Mouse (Mus musculus): ENCODE data around the gene Moap1. TPM values are rescaled to one million over a fixed set of nuclear protein-coding genes. Genes with fewer than 3 reads are reported as not detected.

Moap1 gene
- 9.7 TPM for polyA plus RNA-seq (2017; shearing (Covaris generic))

DNA sequence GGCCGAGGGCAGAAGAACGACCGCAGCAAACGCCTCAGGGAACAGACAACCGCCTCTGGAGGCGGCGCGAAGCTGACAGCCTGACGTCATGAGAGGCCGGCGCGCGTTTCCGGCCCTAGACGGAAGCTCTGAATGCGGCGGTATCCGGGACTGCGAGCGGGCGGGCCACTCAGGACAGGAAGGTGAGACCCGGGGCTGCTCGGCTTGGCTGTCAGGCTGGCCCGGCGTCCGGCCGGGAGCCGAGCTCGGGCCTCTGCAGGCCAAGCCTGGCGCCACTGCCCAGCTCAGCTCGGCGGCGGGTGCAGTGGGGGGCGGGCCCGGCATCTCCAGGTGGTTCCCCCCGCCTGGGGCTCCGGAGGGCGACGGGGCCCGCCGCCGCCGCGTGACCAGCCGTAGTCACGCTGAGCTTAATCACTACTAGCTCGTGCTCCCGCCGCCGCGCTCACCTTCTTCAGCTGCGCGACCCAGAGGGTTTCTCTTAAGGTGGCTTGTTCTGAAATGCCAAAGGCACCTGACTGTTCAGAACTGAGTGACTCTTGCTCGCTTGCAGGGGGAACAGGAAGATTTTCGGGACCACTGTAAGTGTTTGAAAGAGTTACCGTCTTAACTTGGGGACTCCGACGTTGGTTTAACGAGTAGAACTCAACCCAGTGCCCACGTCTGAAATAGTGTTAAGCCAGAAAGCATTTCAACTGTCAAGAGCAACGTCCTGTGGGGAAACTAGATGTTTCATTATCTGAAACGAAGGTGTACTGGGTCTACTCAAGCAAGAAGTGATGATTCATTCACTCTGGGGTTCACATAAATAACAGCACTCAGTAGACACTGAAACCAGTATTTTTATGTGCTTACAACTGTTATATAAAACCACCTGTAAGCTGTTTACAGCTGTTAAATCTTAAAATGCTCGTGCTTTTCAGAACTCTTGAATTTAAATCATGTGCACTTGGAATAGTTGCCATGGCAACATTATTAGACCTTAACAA is at the start of gene Moap1, which contains the start of gene Tmem251:
TSS of gene Moap1 (minus strand) at position 73 of the 986 bp plus-strand sequence.
TSS of gene Tmem251 (plus strand) at position 174 of the 986 bp plus-strand sequence.

DNA sequence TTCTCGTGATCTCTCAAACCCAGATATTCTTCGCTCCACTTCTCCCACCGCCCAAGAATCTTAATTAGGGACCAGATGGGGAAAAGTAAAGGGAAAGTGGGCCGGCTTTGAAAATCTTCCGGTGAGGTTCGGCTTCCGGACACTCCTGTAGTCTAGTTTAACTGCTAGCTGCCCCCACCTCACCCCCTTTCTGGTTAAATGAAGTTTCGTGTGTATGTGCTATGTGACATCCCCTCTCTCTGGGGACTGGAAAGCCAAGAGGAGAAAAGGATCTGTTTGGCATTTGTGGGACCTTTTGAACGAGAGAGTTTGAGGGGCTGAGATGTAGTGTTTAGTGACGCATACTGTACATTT is 14.9 kb upstream of the Moap1 start, which contains the start of gene Gm20604:
TSS of gene Gm20604 (minus strand) at position 270 of the 354 bp plus-strand sequence.

DNA sequence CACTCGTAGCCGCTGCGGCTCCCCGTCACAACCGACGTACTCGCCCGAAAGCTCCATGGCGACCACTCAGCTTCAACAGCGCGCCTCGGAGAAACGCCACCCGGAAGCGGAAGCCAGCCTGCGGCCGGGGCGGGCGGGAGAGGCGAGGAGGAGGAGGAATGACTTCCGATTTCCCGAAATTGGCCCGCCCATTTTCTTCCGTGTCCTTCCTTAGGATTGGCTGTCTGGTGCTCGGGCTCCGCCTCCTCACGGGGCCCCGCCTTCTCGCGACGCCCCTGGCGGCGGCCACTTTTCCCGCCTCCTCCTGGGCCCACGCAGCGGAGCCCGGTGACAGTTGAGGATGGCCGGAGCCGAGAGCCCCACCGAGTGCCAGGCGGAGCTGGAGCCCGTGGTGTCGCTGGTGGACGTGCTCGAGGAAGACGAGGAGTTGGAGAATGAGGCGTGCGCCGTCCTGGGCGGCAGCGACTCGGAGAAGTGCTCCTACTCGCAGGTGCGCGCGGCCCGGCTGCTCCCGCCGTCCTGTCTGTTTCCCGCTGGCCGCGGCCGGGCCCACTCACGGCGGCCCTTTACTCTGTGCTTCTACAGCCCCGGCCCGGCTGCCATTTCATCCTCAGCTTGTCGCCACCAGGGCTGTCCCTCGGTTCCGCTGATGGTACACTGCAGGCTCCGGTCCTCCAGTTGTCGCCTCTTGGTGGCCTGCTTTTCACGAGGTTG is 14.4 kb upstream of the Moap1 start, which contains the start of the genes Gm28051, Gon7 and Ubr7:
TSS of gene Gm28051 (minus strand) at position 77 of the 714 bp plus-strand sequence.
TSS of gene Gon7 (minus strand) at position 115 of the 714 bp plus-strand sequence.
TSS of gene Ubr7 (plus strand) at position 279 of the 714 bp plus-strand sequence.

DNA sequence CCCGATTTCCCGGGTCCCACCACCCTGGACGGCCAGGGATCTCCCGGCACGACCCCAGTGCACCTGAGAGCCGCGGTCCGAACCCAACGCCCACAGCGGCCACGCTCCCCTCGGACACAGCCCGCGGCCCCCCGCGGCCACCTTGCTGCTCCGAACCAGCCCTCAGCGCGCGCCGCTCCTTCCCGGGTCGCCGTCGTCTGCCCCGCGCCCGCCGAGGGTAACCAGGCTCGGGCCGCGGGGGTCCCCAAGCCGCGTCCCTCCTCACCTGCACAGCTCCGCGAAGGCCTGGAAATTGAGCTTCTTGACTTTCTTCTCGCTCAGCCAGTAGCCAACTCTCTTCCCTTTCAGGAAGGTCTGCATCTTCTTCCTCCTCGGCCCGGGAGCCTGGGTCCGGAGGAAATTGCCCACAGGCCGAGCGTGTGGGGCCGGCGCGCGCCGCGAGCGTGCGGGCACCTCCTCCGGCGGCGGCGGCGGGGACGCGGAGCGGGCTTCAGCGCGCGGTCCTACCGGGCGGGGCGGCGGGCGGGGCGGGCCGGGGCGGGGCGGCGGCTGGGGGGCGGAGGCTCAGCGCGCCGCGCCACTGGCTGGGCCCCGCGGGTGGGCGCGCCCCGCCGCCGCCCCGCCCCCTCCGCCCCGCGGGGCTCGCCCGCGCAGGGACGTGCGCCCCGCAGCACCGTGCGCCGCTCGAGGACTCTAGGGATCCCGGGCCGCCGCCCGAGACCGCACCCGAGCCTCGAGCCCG is 38.8 kb downstream of the Moap1 start, which contains the start of gene Itpk1:
TSS of gene Itpk1 (minus strand) at position 474 of the 742 bp plus-strand sequence.

Other genes with a start within 250 kb of the Moap1 start
- not detected for gene Chga, start 188.7 kb downstream of the Moap1 start, polyA plus RNA-seq (2017; shearing (Covaris generic))
- gene Itpk1, start 38.7 kb downstream of the Moap1 start, polyA plus RNA-seq (2017; shearing (Covaris generic)), result 25.9 TPM
- 10.3 TPM for gene Tmem251, start 101 bp upstream of the Moap1 start, polyA plus RNA-seq (2017; shearing (Covaris generic))
- gene Gm28051, start 14.1 kb upstream of the Moap1 start, polyA plus RNA-seq (2017; shearing (Covaris generic)), result not detected
- gene Gon7, start 14.1 kb upstream of the Moap1 start, polyA plus RNA-seq (2017; shearing (Covaris generic)), result 27.5 TPM
- 36.2 TPM for gene Ubr7, start 14.3 kb upstream of the Moap1 start, polyA plus RNA-seq (2017; shearing (Covaris generic))
- 7.6 TPM for gene Gm20604, start 15.0 kb upstream of the Moap1 start, polyA plus RNA-seq (2017; shearing (Covaris generic))
- 6.2 TPM for gene Btbd7, start 134.8 kb upstream of the Moap1 start, polyA plus RNA-seq (2017; shearing (Covaris generic))
- gene Cox8c, start 155.7 kb upstream of the Moap1 start, polyA plus RNA-seq (2017; shearing (Covaris generic)), result not detected
- 0.51 TPM for gene Unc79, start 205.2 kb upstream of the Moap1 start, polyA plus RNA-seq (2017; shearing (Covaris generic))

All from CD4-positive, CD25-positive, alpha-beta regulatory T cell, adult 9 weeks (primary cell).